Mouse (Mus musculus): ENCODE results near the gene 1700017D01Rik.

Gene 1700017D01Rik

DNA sequence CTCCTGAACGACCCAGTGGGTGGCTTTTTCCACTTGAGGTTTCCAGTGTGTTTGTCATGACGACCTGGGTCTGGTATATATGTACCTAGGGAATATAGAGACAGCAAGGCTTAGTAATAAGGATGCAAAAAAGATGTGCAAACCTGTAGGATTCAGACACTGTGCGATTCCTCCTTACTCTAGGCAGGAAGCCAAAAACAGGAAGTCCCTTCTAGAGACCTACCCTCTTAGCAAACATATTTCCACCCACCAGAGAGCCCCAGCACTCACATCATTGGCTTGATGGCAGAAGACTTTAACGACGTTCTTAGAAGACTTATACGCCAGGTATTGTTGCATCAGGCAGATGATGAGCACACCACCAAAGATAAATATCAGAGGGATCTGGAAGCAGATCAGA, 82.7 kb downstream of the 1700017D01Rik start:
- no peak for DNase-seq (ENCODE audit: low spot score)
